Mouse (Mus musculus) left cerebral cortex, adult 8-10 months (tissue): ENCODE measurements around the gene Tead4. TPM values are rescaled to one million over a fixed set of nuclear protein-coding genes. Genes with fewer than 3 reads are reported as not detected.

Source experiments
- total RNA-seq, 4 experiments: library from RNA; stranded (reverse); gene quantifications; 2 replicates each; pipeline ENCODE4 v1.2.4; 2022

Gene Tead4
- total RNA-seq, 4 experiments from 2014 or later = 0.57 to 1.7 (median 0.92) TPM

Other genes starting within 250 kb of the Tead4 start
- 10 to 100 TPM; 45.6 to 54.7 (median 49.0) TPM for gene Tspan9, start 157.2 kb downstream of the Tead4 start, total RNA-seq
- 10 to 100 TPM; 16.6 to 22.1 (median 20.2) TPM for gene Tulp3, start 55.0 kb upstream of the Tead4 start, total RNA-seq
- gene Rhno1, start 62.1 kb upstream of the Tead4 start, total RNA-seq = 10 to 100 TPM; 17.3 to 20.1 (median 18.8) TPM
- 1 to 10 TPM in 3 of 4 experiments, under 1 TPM in 1; 0.81 to 1.8 (median 1.7) TPM for gene Foxm1, start 62.1 kb upstream of the Tead4 start, total RNA-seq
- gene Tex52, start 74.6 kb upstream of the Tead4 start, total RNA-seq = 1 to 10 TPM; 1.6 to 2.3 (median 1.9) TPM
- gene Gm44596, start 74.7 kb upstream of the Tead4 start, total RNA-seq = not detected
- gene Nrip2, start 98.5 kb upstream of the Tead4 start, total RNA-seq = 10 to 100 TPM; 11.6 to 14.2 (median 11.9) TPM
- 10 to 100 TPM; 25.7 to 34.9 (median 29.0) TPM for gene Itfg2, start 124.1 kb upstream of the Tead4 start, total RNA-seq
- gene Fkbp4, start 137.9 kb upstream of the Tead4 start, total RNA-seq = 100 to 1,000 TPM; 107 to 120 (median 113) TPM
- gene Pzp, start 225.9 kb upstream of the Tead4 start, total RNA-seq = not detected